Mouse (Mus musculus) thymus, postnatal 25 days (tissue): Measurements from ENCODE around the gene Tas2r135.

ENCODE experiments used
- DNase-seq: peaks from one replicate; pipeline ENCODE4 v3.0.0; 2022

Gene Tas2r135

DNA sequence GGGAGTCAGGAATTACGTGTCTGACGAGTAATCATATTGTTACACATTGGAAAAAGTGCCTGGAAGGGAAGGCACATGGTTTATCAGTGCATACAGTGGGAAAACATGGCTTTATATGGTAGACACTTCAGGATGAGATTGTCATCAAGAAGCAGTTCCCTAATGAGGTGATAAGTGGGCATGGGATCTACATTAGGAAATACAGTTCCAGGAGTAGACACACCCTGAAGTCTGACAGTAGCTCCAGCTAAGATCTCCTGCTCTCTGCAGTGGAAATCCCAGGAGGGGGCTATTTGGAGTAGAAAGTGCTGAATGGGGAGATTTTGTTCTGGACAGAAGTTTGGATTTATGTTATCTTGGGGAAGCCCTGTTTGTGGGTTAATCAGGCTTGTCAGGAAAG lies 36.2 kb downstream of the Tas2r135 start:
- no peak for DNase-seq

DNA sequence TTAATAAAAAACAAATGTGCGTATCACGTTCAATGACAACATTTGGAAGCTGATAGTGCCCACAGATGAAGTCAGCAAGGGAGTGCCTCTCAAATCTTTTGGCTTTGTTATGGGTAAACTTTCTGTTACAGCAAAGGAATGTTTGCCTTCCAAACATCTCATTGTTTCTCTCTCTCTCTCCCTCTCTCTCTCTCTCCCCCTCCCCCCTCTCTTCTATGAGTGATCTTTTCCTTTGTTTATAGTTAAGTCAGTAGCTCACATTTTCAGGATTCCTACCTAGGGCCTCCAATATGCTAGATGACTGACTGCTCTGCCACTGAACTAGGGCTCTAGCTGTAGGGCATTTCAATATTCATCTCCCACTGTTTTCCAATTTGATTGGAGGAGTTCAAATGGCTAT lies 39.3 kb downstream of the Tas2r135 start:
- no peak for DNase-seq

DNA sequence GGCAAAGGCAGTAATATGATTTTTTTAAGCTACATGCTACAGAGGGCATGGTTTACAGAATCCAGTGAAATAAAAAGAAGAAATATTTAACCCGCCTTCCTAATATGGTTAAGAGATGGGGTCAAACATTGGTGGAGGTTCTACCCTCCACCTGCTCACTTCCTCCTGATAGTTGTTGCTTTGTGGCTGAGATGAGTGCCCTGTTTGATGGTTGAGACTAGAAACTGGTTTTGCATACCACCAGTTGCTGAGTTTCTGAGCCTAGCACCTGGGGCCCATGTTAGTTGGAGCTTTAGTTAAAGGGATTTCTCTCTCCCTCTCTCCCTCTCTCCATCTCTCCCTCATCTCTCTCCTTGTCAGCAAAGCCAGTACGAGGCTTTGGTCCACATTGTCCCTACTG lies 42.1 kb downstream of the Tas2r135 start:
- no peak for DNase-seq
